Mouse (Mus musculus): ENCODE measurements at regions not wholly inside any gene's neighbourhood (a gene's known extent, or its start where the extent isn't known, plus 50 kb on each side); places are given as distances from the start of the nearest gene placed in this dataset.

GRCm38 (mm10) chr9:46621851-46622250 lies 302.1 kb upstream of the 4931429L15Rik start:
- no peak for DNase-seq

DNA sequence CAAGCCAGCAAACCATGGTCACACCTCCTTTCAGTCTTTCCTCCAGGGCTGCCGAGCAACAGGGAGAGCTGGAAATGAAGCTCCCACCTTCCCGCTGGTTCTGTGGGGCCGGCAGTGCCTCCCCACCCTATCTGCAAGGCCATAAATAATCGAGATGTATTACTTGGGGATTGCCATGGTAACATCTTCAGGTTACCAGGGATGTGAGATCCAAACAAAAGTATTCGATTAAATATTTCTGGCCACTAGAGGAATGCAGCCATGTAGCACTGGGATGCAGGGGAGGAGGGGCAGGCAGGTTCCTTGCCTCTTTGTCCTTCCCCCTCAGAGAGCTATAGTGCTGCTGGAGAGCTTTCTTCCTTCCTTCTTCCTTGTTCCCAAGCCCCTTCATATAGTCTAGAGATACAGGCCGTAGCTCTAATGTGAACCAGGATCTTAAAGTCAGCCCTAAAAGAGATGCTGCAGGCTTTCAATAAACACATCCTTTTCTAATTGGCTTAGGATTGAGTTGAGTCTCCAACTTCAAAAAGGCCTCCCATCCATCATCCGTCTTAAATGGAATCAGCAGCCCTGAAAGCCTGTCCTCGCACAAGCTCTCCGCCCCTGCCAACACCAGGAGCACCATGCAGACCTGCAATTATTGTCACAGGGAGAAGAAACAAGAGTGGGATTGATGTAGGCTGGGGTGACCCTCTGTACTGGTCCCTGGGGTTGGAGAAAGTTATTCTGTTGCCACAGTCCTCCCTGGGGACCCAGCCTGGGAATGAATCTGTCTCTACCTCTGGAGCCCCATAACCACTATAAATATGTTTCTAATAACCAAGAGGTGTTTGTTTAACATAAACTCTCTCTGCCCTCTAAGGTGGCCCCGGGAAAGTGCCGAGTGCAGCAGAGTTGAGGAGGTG lies 290.6 kb upstream of the 4931429L15Rik start:
- no peak for DNase-seq

GRCm38 (mm10) chr9:46608695-46609094 lies 288.9 kb upstream of the 4931429L15Rik start:
- no peak for DNase-seq

DNA sequence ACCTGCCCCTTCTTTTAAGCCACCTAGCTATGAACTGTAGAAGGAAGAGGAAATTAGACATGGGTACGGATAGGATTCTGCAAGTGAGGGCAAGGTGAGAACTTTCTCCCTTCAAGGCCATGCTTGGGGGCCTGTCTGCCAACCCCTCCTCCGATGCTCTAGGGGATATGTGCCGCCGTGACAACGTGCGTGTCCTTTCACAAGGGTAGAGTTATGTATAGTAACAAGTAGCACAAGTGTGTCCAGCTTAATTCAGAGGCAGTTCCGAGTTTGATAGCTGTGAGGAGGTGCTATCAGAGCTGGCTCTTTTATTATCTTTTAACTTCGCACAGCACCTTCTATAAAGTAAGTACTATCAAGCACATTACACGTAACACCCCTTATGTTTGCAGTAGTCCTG lies 281.0 kb upstream of the 4931429L15Rik start:
- no peak for DNase-seq

- no peak for DNase-seq
Measured at GRCm38 (mm10) chr9:46599931-46600708, 280.3 kb upstream of the 4931429L15Rik start.

- DNase-seq, result peak; percentile 64
Measured at GRCm38 (mm10) chr9:46598518-46598917, 278.7 kb upstream of the 4931429L15Rik start.

DNA sequence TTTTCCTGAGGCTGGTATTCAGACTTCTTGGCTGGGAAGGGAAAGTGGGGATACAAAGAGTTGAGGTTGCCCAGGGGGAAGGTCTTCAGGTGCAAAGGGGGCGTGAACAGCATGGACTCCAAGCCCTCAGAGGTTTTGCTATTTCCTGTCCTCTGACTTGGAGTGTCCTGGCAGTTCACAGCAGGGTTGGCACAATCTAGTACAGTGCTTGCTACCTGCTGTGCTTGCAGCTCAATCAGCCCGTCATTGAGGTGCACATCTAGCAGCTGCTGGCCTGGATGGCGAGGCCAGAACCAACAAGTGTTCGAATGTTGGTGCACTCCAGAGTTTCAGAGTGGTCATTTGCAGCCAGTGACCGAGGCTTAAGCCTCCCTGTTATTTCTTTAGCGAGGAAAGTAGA lies 273.7 kb upstream of the 4931429L15Rik start:
- peak; percentile 25 for DNase-seq

- peak; percentile 70 for DNase-seq
Measured at GRCm38 (mm10) chr9:46592908-46593307, 273.1 kb upstream of the 4931429L15Rik start.

DNA sequence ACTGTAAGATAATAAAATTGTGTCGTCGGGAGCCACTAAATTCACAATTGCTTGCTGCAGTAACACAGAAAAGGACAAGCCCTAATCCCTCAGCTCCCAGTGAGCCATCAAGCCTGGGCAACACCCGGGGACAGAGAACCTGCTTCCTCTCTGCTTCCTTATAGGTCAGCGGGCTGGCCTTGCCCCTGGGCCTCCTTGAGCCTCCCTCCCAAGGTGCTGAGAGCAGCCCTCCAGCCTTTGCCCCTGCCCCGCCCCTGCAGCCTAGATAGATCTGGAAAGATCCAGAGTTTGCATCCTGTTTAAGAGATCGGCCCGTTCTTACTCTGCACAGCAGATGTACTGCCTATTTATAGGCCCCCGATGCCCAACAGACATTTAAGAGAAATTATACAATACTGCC lies 267.0 kb upstream of the 4931429L15Rik start:
- DNase-seq, result no peak

- DNase-seq, result no peak
Measured at GRCm38 (mm10) chr9:46581844-46582243, 262.1 kb upstream of the 4931429L15Rik start.

DNA sequence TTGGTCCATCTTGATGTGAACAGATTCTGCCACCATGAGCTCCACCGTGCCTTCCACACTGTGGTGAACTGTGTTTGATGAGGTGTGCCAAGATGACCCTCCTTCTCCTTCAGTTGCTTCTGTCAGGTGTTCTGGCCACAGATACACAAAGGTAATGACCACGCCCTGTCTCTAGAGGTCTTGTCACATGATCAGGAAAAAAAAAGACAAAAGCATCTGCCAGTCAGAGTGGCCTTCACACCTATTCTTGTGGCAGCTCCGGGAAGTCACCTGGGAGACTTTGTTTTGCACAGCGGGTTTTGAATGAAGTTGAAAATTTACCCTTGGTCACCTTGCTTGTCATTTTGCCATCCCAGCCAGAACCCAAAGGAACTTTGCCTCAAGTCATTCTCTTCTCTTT lies 242.5 kb upstream of the 4931429L15Rik start:
- no peak for DNase-seq

DNA sequence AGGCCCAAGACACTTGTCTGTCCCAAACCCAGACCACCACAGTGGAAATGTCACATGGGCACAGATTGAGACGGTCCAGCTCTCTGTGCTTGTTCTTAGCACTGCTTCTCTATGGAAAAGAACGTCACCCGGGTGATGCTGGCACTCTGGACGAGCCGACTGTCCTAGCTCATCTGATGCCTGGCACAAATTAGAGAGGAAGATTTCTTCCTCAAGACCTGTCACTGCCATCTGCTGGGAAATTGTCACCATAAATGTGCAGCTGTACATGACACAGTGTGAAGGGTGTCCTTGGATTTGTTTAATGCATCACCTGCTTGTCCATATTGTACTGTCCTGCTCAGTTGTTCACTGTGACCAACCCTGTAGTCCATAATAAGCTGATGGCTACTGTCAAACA lies 238.7 kb upstream of the 4931429L15Rik start:
- peak; percentile 12 for DNase-seq

GRCm38 (mm10) chr9:46557781-46558180 lies 238.0 kb upstream of the 4931429L15Rik start:
- no peak for DNase-seq

GRCm38 (mm10) chr9:46555156-46555555 lies 235.4 kb upstream of the 4931429L15Rik start:
- DNase-seq, result no peak

- no peak for DNase-seq
Measured at GRCm38 (mm10) chr9:46554586-46555152, 234.9 kb upstream of the 4931429L15Rik start.

- no peak for DNase-seq
Measured at GRCm38 (mm10) chr9:46549416-46549815, 229.6 kb upstream of the 4931429L15Rik start.

GRCm38 (mm10) chr9:46544326-46544725 lies 224.5 kb upstream of the 4931429L15Rik start:
- DNase-seq, result peak; percentile 70

DNA sequence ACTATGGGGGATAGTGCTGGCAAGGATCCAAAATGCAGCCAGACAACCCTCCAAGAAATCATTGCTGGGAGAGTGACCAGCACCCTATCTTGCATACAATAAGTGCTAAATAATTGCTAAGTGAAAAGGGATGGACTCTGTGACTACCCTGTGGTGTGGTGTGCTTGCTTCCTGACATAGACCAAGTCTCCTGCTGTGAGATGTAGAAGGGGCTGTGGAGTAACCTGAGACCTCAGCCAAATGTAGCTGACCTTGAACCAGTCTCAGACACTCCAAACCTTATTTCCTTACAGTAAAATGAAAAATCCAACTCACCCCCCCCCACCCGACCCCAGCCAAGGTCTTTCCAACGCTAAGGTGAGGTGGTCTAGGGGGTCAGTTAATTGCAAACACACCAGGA lies 221.2 kb upstream of the 4931429L15Rik start:
- no peak for DNase-seq

GRCm38 (mm10) chr9:46538616-46539015 lies 218.8 kb upstream of the 4931429L15Rik start:
- no peak for DNase-seq

DNA sequence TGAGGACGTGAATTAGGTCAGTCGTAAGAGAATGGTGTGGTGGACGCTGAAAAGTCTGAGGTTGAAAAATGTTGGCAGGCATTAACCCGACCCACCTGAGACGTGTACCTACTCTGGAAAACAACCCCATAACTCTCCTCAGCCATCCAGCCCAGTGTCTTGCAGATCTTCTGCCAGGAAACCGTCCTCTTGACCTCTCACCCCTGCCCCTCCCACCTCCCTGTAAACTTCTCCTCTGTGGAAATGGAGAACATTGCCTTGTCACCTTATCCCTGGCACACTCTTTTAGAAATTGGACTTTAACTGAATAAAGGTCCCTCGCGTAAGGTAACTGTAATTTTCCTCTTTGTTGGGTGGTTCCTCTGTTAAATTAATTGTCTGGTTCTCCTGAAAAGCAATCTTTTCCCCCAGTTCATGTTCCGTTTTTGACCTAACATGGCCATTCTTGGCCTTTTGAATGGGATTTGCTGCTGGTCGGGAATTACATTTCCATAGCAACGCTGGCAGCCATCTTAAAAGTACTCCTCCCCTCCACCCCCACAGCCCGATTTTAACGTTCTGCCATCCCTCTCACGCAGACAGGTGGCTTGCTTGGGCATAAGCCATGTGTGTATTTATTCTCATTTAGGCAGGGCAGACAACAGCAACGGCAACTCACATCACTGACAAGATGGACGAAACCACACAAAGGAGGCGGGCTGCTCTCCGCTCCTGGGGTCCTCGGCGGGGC lies 196.8 kb upstream of the 4931429L15Rik start:
- no peak for DNase-seq

GRCm38 (mm10) chr9:46512276-46513051 lies 192.7 kb upstream of the 4931429L15Rik start:
- DNase-seq, result no peak

- DNase-seq, result no peak
Measured at GRCm38 (mm10) chr9:46511307-46511706, 191.5 kb upstream of the 4931429L15Rik start.
